Mouse (Mus musculus): Measurements from ENCODE around the gene Jph2.
A peak's percentile ranks its signal among the peaks of the same experiment; 100 is the strongest.

Jph2 gene

GRCm38 (mm10) chr2:163358662-163359061 lies 39.1 kb downstream of the Jph2 start:
- no peak for DNase-seq

DNA sequence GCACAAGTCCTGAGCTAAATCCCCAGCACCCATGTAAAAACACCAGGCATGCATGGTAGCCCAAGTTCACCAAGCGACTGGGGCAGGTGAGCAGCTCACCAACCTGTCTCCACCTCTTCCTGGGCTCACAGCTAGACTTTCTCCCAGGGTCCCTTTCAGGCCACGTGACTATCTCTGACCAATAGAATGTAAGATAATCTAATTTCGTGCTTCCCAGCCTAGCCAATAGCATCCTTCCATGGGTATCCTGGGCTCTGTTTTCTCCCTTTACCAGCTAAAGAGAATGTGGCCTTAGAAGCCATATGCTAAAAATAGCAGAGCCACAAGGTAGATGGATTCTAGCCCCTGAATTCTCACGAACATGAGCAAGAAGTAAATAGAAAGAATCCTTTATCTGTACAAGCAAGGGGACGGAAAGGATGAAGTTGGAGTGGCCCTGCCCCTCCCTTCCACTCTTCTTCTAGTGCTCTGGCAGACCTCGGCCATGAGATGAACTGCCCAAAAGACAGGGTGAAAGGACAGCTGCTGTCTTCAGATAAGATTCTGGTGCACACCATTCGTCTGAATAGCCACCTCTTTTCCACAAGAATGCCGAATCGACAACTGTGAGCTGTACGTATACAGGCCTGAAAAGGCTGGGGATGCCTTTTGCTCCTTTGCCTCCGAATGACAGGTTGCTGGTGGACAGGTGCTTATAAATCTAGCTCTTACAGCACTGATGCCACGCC lies 41.5 kb downstream of the Jph2 start:
- DNase-seq = no peak

DNA sequence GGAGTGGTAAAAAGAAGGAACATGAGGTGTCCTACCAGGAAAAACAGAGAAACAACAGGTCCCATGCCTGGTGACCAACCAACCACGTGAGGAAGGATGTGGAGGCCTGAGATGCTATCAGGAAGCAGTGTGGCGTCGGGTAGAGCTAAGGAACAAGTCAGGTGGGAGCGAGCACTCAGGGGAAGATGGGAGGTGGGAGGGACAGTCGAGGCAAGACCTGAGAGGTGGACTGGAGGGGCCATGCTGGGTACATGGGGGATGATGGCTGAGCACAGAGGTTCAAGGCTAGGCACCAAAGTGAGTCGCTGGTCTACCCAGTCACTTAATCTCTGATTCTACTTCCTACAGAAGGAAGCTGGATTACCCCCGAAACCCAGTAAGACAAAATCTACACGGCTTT lies 42.1 kb downstream of the Jph2 start:
- DNase-seq = no peak

DNA sequence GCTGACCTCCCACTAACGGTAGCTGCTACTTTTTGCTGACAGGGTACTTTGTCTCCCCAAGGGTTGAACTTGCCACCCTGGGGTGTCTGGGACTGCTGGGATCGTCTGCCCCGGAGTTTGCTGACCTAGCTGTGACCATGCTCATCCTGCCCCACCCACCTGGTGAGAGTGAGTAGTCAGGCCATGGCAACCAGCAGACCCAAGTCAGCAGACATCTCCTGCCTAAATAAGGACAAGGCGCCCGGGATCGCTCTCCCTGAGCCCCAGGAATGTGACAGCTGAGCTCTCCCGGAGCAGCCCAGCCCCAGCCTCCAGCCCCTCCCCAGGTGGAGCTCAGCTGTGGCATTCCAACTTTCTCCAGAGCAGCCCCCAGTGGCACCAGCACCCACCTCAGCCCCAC lies 44.1 kb downstream of the Jph2 start:
- no peak for DNase-seq

GRCm38 (mm10) chr2:163350443-163350842 lies 47.4 kb downstream of the Jph2 start:
- no peak for DNase-seq

GRCm38 (mm10) chr2:163349411-163349810 lies 48.4 kb downstream of the Jph2 start:
- no peak for DNase-seq

DNA sequence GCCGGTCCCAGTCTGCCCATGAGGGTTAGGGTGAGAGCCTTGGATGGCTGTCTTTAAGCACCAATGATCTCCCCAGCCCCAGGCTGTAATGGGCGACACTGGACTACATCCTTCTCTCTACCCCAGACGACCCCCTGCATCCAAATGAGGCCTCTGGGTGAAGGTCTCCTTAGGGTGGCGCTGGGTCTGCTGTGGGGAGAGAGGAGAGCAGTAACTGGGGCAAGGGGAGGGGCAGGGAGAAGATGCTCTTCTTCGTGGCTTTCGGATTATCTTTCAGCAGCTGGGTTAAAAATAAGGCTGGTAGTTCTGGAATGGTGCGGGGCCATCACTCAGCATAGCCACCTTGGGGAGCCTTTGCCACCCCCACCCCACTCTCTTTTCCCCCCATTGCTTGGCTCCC lies 49.1 kb downstream of the Jph2 start:
- DNase-seq = no peak

- DNase-seq = no peak
These were observed 50.1 kb downstream of the Jph2 start for GRCm38 (mm10) chr2:163347517-163348184.

GRCm38 (mm10) chr2:163346497-163346896 lies 51.3 kb downstream of the Jph2 start:
- no peak for DNase-seq

DNA sequence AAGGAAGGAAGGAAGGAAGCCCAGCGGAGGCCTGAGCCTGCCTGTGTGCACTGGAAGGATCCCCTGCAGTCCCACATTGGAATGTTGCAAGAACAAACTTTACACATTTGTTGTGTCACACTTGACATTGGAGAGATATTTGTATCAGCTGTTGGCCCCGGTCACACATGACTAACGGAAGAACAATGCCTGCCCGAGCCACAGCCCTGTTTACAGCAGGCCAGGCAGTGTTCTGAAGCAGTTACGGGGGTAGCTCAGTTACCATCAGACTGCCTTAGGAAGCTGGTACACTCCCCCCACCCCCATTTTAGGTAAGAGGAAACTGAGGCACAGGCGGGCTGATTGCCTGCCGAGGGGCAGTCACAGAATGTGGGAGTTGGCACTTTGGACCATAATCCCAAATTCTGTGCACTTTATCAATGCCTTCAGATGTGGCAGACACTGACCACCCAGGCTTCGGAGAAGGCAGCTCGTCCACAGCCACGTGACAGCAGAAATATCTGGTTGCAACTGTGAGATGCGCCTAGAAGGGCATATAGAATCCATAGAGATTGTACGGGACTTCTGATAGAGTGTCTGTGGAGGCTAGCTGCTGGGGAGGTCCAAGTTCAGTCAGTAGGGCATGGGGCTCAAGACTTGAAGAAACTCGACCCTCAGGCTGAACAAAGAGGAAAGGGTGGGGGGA lies 52.7 kb downstream of the Jph2 start:
- no peak for DNase-seq

DNA sequence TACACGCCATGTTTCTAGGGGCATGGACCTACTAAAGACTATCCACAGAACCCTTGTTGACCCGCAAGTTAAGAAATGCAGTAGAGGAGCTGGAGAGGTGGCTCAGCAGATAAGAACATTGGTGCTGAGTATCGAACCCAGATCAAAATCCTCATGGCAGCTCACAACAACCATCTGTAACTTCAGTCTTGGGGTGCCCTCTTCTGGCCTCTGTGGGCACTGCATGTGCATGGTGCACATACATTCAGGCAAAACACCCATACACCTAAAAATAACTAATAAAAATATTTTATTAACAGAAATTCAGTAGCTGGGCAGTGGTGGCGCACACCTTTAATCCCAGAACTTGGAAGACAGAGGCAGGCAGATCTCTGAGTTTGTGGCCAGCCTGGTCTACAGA lies 54.1 kb downstream of the Jph2 start:
- no peak for DNase-seq

GRCm38 (mm10) chr2:163340263-163340662 lies 57.5 kb downstream of the Jph2 start:
- peak; percentile 15 for DNase-seq

GRCm38 (mm10) chr2:163332368-163333055 lies 65.3 kb downstream of the Jph2 start:
- no peak for DNase-seq

GRCm38 (mm10) chr2:163331423-163331822 lies 66.4 kb downstream of the Jph2 start:
- no peak for DNase-seq

DNA sequence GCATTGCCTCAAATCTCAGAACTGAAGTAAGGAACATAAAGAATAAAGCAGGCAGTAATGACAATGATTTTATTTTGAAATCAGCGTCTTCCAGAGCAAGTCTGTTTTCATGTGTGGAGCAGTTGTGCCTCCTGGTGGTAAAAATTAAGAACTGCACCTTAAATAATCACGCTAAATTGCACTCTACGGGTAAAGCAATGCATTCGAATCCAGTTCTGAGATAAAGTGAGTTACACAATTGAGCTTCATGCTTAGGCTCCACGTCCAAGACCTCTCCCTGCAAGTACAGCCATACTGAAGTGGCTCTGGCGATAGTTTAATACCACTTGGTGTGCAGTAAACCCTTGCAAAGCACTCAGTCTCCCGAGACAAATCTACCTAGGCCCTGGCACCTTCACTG lies 67.1 kb downstream of the Jph2 start:
- DNase-seq = no peak

DNA sequence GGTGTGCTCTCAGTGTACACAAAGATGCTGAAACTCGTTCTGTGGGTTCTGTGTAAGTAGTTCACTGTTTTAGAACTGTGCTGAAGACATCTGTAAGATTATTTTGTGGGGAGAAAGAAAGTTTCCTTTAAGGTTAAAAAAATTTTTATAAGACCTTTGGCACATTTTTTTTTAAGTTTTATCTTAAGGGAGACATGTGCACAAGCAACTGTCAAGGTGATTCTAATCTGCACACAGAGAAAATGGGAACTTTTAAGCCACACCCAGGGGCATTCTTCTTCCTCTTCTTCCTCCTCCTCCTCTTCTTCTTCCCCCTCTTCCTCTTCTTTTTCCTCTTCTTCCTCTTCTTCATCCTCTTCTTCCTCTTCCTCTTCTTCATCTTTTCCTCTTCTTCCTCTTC lies 74.6 kb downstream of the Jph2 start:
- DNase-seq = no peak

GRCm38 (mm10) chr2:163318777-163319176 lies 79.0 kb downstream of the Jph2 start:
- DNase-seq = no peak

GRCm38 (mm10) chr2:163317281-163317680 lies 80.5 kb downstream of the Jph2 start:
- no peak for DNase-seq

DNA sequence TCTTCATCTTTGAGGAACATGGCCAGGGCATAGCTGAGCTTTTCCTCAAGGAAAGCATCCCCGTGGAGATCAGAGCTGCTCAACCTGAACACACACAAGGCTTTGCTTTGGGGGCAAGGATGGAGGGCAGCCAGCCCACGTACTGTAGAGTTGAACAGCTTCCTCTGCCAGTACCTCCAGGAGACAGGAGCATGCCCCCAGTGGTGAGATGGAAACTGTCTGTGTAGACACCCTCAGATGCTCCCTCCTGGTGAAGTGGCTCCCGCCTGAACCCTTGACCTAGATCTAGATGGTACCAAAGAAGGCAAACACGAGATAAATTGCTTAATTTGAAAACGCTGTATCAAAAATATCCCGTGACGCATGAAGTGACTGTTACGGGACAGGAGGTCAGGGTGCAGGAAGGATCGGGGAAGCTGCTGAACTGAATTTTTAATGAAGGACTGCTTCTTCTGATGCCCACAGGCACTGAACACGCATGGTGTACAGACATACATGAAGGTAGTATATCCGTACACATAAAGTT lies 87.6 kb downstream of the Jph2 start:
- no peak for DNase-seq

- no peak for DNase-seq
These were observed 88.4 kb downstream of the Jph2 start for GRCm38 (mm10) chr2:163309376-163309775.

DNA sequence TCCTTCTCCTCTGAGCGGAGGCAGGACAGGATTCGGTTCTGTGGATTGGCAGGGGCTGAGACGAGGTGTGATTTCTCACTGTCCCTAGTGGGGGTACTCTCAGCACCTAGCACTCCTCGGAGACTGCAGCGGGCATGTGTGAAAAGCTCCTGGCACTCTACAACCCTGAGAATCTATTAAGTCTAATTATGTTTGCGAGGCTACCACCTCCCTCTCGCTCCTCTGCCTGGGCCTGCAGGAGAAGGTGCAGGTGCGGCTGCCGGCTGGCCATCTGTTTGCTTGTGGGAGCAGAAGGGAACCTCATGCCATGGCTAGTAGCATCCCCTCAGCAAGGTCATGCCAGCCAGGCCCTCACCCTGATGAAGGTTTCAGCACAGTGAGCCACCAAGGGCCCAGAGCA lies 94.8 kb downstream of the Jph2 start:
- DNase-seq = no peak

- no peak for DNase-seq
These were observed 96.2 kb downstream of the Jph2 start for GRCm38 (mm10) chr2:163301641-163302040.
